Mouse (Mus musculus): Measurements from ENCODE around the gene Dnaaf5. TPM values are rescaled to one million over a fixed set of nuclear protein-coding genes. Genes with fewer than 3 reads are reported as not detected.

Gene Dnaaf5
- polyA plus RNA-seq, 1 experiment from 2014 or later: 4.0 TPM

- no peak overlapping the region for H3K4me2 ChIP-seq (ENCODE audit: low read length)
- H3K4me3 ChIP-seq (replicated peaks; ENCODE audit: low read depth, low read length): no peak overlapping the region
- DNase-seq (no peak), ATAC-seq (ENCODE audit: low FRiP score, low TSS enrichment) (no peak)
- 63% methylated on average over 1 of the region's 1 CpGs for WGBS
- no peaks in the 10 kb centered on the region for H3K27me3 ChIP-seq (ENCODE audit: control insufficient read depth, insufficient read depth, low read length)
- H3K9ac ChIP-seq (replicated peaks; ENCODE audit: low read length): no peak overlapping the region
- no peaks in the 10 kb centered on the region for H3K9me3 ChIP-seq (ENCODE audit: control insufficient read depth, low read length)
- H3K27ac ChIP-seq (replicated peaks; ENCODE audit: low read depth, low read length): no peak overlapping the region
- no peaks in the 10 kb centered on the region for H3K36me3 ChIP-seq (ENCODE audit: control insufficient read depth, insufficient read depth, low read length)
- H3K4me1 ChIP-seq (ENCODE audit: control insufficient read depth, insufficient read depth, low read length): no peaks in the 10 kb centered on the region
Measured at GRCm38 (mm10) chr5:139136341-139136740, 13.7 kb upstream of the Dnaaf5 start.

- ATAC-seq (ENCODE audit: low FRiP score, low TSS enrichment) (no peak), DNase-seq (no peak)
- Histone ChIP-seq H3K9ac (replicated peaks; ENCODE audit: low read length) (no peak overlapping the region), H3K27me3 (ENCODE audit: control insufficient read depth, insufficient read depth, low read length) (no peaks in the 10 kb centered on the region), H3K4me2 (ENCODE audit: low read length) (no peak overlapping the region), H3K4me1 (ENCODE audit: control insufficient read depth, insufficient read depth, low read length) (no peaks in the 10 kb centered on the region), H3K9me3 (ENCODE audit: control insufficient read depth, low read length) (no peaks in the 10 kb centered on the region), H3K4me3 (replicated peaks; ENCODE audit: low read depth, low read length) (no peak overlapping the region), H3K27ac (replicated peaks; ENCODE audit: low read depth, low read length) (no peak overlapping the region), H3K36me3 (ENCODE audit: control insufficient read depth, insufficient read depth, low read length) (no peaks in the 10 kb centered on the region)
- WGBS: 92% methylated on average over 6 of the region's 6 CpGs
Measured at GRCm38 (mm10) chr5:139137176-139137575, 12.8 kb upstream of the Dnaaf5 start.

DNA sequence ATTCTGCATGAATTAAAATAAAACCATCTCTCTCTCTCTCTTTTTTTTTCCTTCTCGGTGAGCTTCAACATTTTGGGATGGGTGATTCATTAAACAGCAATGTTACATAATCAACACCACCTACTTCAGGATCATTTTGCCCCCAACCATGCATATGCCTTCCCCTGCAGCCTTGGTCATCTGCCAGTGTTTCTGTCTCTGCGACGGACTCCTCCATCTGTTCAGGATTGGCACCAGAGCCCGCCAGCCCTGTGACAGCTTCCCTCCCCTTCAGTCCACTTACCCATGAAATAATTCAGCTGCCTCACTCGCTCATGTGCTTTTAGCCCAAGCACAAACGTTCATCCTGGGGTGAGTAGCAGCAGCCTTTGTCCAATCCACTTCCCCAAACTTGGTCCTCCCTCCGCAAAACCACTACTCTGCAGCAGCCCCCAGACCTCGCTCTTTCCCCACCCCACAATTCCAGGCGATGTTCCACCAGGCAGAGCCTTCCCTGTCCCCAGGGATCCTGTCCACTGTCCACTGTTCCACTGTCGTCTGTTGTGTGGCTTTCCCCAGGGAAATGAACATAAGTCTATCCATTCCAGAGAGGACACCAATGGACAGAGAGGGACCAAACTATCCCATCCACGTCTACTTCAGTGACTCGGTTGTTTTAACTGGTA lies 11.6 kb upstream of the Dnaaf5 start:
- Histone ChIP-seq H3K9me3 (ENCODE audit: control insufficient read depth, low read length) (no peaks in the 10 kb centered on the region), H3K27me3 (ENCODE audit: control insufficient read depth, insufficient read depth, low read length) (no peaks in the 10 kb centered on the region), H3K27ac (replicated peaks; ENCODE audit: low read depth, low read length) (0 out of 2 replicates have a peak overlapping the region, but pooled peaks have one; percentile 6), H3K9ac (replicated peaks; ENCODE audit: low read length) (no peak overlapping the region), H3K4me2 (ENCODE audit: low read length) (no peak overlapping the region), H3K4me3 (replicated peaks; ENCODE audit: low read depth, low read length) (no peak overlapping the region), H3K4me1 (ENCODE audit: control insufficient read depth, insufficient read depth, low read length) (no peaks in the 10 kb centered on the region), H3K36me3 (ENCODE audit: control insufficient read depth, insufficient read depth, low read length) (no peaks in the 10 kb centered on the region)
- ATAC-seq (ENCODE audit: low FRiP score, low TSS enrichment) (no peak), DNase-seq (peak; percentile 47)
- 71% methylated on average over 12 of the region's 12 CpGs for WGBS

DNA sequence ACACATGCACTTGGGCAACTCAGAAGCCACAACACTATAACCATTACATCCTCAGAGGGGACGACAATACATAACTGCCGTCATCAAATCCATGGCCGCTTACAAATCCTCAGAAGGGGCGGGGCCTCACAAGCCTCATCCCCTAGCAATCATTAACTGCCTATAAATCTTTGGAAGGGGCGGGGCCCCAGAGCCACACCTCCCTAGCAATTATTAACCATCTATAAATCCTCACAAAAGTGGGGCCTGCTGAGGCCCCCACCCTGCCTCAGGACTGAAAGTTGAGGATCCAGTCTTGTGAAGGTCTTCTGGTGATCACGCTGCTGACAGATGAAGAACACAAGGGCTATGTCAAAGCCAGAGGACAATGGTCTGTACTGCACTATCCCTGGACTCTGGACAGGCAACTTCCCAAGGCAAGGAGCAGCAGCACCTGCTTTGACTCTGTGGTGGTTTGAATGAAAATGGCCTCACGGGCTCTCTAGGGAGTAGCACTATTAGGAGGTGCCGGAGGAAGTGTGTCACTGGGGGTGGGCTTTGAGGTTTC lies 11.0 kb upstream of the Dnaaf5 start:
- Histone ChIP-seq H3K4me1 (ENCODE audit: control insufficient read depth, insufficient read depth, low read length) (no peaks in the 10 kb centered on the region), H3K36me3 (ENCODE audit: control insufficient read depth, insufficient read depth, low read length) (no peaks in the 10 kb centered on the region), H3K27me3 (ENCODE audit: control insufficient read depth, insufficient read depth, low read length) (no peaks in the 10 kb centered on the region), H3K4me2 (ENCODE audit: low read length) (no peak overlapping the region), H3K9ac (replicated peaks; ENCODE audit: low read length) (no peak overlapping the region), H3K4me3 (replicated peaks; ENCODE audit: low read depth, low read length) (no peak overlapping the region), H3K9me3 (ENCODE audit: control insufficient read depth, low read length) (no peaks in the 10 kb centered on the region), H3K27ac (replicated peaks; ENCODE audit: low read depth, low read length) (0 out of 2 replicates have a peak overlapping the region, but pooled peaks have one; percentile 6)
- 84% methylated on average over 8 of the region's 8 CpGs for WGBS
- DNase-seq: no peak
- ATAC-seq (ENCODE audit: low FRiP score, low TSS enrichment): no peak

GRCm38 (mm10) chr5:139140589-139140988 lies 9.4 kb upstream of the Dnaaf5 start:
- H3K27ac ChIP-seq (replicated peaks; ENCODE audit: low read depth, low read length): no peak overlapping the region
- no peaks in the 10 kb centered on the region for H3K27me3 ChIP-seq (ENCODE audit: control insufficient read depth, insufficient read depth, low read length)
- H3K9ac ChIP-seq (replicated peaks; ENCODE audit: low read length): no peak overlapping the region
- no peaks in the 10 kb centered on the region for H3K9me3 ChIP-seq (ENCODE audit: control insufficient read depth, low read length)
- no peaks in the 10 kb centered on the region for H3K4me1 ChIP-seq (ENCODE audit: control insufficient read depth, insufficient read depth, low read length)
- no peaks in the 10 kb centered on the region for H3K36me3 ChIP-seq (ENCODE audit: control insufficient read depth, insufficient read depth, low read length)
- ATAC-seq (ENCODE audit: low FRiP score, low TSS enrichment): no peak
- DNase-seq: no peak
- no peak overlapping the region for H3K4me2 ChIP-seq (ENCODE audit: low read length)
- H3K4me3 ChIP-seq (replicated peaks; ENCODE audit: low read depth, low read length): no peak overlapping the region
- WGBS: 82% methylated on average over 9 of the region's 9 CpGs

- no peak for DNase-seq
- Histone ChIP-seq H3K27me3 (ENCODE audit: control insufficient read depth, insufficient read depth, low read length) (no peaks in the 10 kb centered on the region), H3K27ac (replicated peaks; ENCODE audit: low read depth, low read length) (no peak overlapping the region), H3K9ac (replicated peaks; ENCODE audit: low read length) (no peak overlapping the region), H3K4me2 (ENCODE audit: low read length) (no peak overlapping the region), H3K4me3 (replicated peaks; ENCODE audit: low read depth, low read length) (no peak overlapping the region), H3K9me3 (ENCODE audit: control insufficient read depth, low read length) (no peaks in the 10 kb centered on the region), H3K36me3 (ENCODE audit: control insufficient read depth, insufficient read depth, low read length) (no peaks in the 10 kb centered on the region), H3K4me1 (ENCODE audit: control insufficient read depth, insufficient read depth, low read length) (no peaks in the 10 kb centered on the region)
- no peak for ATAC-seq (ENCODE audit: low FRiP score, low TSS enrichment)
- 81% methylated on average over 5 of the region's 5 CpGs for WGBS
Measured at GRCm38 (mm10) chr5:139141326-139141725, 8.7 kb upstream of the Dnaaf5 start.

GRCm38 (mm10) chr5:139143890-139144289 lies 6.1 kb upstream of the Dnaaf5 start:
- Histone ChIP-seq H3K9me3 (ENCODE audit: control insufficient read depth, low read length) (no peaks in the 10 kb centered on the region), H3K4me3 (replicated peaks; ENCODE audit: low read depth, low read length) (no peak overlapping the region), H3K27ac (replicated peaks; ENCODE audit: low read depth, low read length) (no peak overlapping the region), H3K4me2 (ENCODE audit: low read length) (no peak overlapping the region), H3K36me3 (ENCODE audit: control insufficient read depth, insufficient read depth, low read length) (no peaks in the 10 kb centered on the region), H3K27me3 (ENCODE audit: control insufficient read depth, insufficient read depth, low read length) (no peaks in the 10 kb centered on the region), H3K4me1 (ENCODE audit: control insufficient read depth, insufficient read depth, low read length) (peaks cover under 1% of the 10 kb centered on the region; the same call in 1 of the 2 replicates), H3K9ac (replicated peaks; ENCODE audit: low read length) (no peak overlapping the region)
- ATAC-seq (ENCODE audit: low FRiP score, low TSS enrichment) (no peak), DNase-seq (no peak)
- 82% methylated on average over 3 of the region's 3 CpGs for WGBS

- Histone ChIP-seq H3K9ac (replicated peaks; ENCODE audit: low read length) (no peak overlapping the region), H3K36me3 (ENCODE audit: control insufficient read depth, insufficient read depth, low read length) (no peaks in the 10 kb centered on the region), H3K4me3 (replicated peaks; ENCODE audit: low read depth, low read length) (no peak overlapping the region), H3K9me3 (ENCODE audit: control insufficient read depth, low read length) (no peaks in the 10 kb centered on the region), H3K27me3 (ENCODE audit: control insufficient read depth, insufficient read depth, low read length) (no peaks in the 10 kb centered on the region), H3K4me2 (ENCODE audit: low read length) (no peak overlapping the region), H3K4me1 (ENCODE audit: control insufficient read depth, insufficient read depth, low read length) (peaks cover 7% of the 10 kb centered on the region), H3K27ac (replicated peaks; ENCODE audit: low read depth, low read length) (no peak overlapping the region)
- ATAC-seq (ENCODE audit: low FRiP score, low TSS enrichment) (no peak), DNase-seq (no peak)
- WGBS: 91% methylated on average over 4 of the region's 4 CpGs
Measured at GRCm38 (mm10) chr5:139145726-139146125, 4.3 kb upstream of the Dnaaf5 start.

DNA sequence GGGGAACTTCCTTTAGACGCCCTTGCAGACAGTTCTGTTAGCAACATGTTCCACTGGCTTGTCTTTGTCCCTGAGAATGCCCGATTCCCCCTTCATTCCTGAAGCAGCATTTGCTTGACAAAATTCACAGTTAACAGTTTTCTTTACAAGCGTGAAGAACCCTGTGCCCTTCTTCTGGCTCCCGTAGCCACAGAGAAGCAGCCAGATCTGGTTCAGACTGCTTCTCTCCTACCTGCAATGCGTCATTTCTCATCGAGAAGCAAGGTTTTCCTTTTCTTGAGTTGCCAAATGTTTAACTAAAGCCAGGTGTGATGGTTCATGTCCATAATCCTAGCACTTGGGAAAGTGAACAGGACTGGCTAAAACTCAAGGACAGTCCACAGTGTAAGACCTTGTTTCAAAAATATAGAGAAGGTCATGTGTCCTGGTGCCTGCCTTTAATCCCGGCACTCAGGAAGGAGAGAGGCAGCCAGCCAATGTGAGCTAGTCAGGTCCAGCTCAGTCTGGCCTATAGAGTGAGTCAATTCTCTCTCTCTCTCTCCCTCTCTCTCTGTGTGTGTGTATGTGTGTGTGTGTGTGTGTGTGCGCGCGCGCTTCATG lies 3.4 kb upstream of the Dnaaf5 start:
- peaks cover 14% of the 10 kb centered on the region for H3K4me1 ChIP-seq (ENCODE audit: control insufficient read depth, insufficient read depth, low read length)
- no peaks in the 10 kb centered on the region for H3K9me3 ChIP-seq (ENCODE audit: control insufficient read depth, low read length)
- no peak for ATAC-seq (ENCODE audit: low FRiP score, low TSS enrichment)
- 90% methylated on average over 11 of the region's 11 CpGs for WGBS
- H3K4me3 ChIP-seq (replicated peaks; ENCODE audit: low read depth, low read length): no peak overlapping the region
- no peaks in the 10 kb centered on the region for H3K36me3 ChIP-seq (ENCODE audit: control insufficient read depth, insufficient read depth, low read length)
- H3K27ac ChIP-seq (replicated peaks; ENCODE audit: low read depth, low read length): no peak overlapping the region
- H3K9ac ChIP-seq (replicated peaks; ENCODE audit: low read length): no peak overlapping the region
- no peaks in the 10 kb centered on the region for H3K27me3 ChIP-seq (ENCODE audit: control insufficient read depth, insufficient read depth, low read length)
- no peak for DNase-seq
- H3K4me2 ChIP-seq (ENCODE audit: low read length): no peak overlapping the region
